Mouse (Mus musculus) spleen, adult 18-20 months (tissue): ENCODE measurements around the gene Spata5.

Experiments used
- DNase-seq, 2 experiments: peaks; one replicate each; pipeline ENCODE4 v3.0.0; 2022; ENCODE audit warnings: mixed read lengths in 2 of 2

Gene Spata5

DNA sequence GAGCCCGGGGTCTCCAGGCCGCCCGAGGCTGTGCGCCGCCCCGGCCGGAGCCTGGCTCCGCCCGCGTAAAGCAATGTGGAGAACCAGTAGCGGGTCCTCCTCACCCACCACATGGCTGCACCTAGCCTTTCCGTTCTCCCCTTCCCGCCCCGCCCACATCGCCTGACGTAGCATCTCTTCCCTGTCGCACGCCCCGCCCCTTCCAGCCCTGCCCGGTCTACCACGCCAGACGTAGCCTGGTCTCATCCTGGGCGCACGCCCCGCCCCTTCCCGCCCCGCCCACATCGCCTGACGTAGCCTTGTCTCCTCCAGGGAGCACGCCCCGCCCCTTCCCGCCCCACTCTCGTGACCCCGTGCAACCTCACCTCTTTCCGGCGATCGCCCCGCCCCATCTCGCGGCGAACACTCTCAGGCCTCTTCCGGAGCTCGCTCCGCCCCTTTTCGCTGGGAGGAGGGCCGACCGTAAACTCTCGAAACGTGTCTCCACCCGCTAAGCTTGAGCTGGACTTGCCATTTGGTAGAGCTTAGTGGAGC, at the start of gene Spata5:
Gene Spata5 (plus strand): TSS at position 439 of the 534 bp plus-strand sequence.
- DNase-seq = peak; percentile 94 to 97

DNA sequence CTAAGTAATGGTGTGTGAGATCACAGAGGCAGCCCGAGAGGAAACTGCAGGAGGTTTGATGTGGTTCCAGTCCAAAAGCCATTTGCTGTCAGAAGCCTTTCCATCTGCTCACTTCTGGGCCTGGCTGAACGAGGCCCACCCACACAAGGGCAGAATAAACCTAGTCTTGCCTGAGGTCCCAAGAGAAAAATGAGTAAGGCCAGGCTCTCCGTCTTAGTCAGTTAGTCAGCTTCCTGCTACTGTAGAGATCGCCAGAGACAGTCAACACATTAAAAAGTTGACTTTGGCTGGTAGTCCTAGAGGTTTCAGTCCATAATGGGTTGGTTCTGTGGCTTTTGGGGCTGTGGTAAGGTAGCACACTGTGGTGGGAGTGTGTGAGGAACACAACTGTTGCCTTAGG, 49.3 kb upstream of the Spata5 start:
- DNase-seq = no peak

DNA sequence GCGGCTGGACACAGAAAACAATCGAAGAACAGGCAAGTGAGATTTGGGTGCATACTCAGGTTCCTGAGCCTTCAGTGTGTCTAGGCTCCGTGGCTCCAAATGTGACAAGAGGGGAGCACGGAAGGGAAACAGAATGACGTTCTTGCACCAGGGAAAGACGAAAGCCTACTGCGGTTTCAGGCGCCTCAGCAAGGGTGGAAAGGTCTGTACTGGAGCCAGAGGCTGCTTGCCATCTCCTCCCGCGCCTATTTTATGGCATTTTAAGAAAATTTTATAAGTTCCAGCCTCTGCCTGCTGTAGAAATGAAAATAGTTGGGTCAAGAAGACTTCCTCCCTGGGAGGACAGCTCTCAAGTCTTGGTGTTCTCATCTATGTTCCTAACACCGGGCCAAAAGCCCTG, 46.0 kb upstream of the Spata5 start:
- no peak for DNase-seq

DNA sequence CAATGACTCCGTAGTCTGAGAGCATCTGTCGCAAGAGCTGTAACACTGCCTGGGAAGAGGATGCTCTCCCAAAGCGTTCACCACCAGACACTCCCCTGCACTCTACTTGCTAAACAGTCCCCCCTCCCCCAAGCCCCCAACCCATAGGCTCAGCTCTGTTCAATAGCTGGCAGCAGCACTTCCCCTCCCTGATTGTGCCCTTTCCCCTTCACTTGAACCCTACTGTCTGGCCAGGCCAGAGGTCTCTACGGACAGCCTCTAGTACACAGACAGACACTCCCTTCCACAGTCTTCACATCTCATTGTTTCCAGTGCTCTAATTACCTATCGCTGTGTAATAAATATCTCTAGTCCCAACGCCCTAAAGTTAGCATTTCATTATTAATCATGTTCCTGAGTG, 41.8 kb upstream of the Spata5 start:
- DNase-seq = no peak

DNA sequence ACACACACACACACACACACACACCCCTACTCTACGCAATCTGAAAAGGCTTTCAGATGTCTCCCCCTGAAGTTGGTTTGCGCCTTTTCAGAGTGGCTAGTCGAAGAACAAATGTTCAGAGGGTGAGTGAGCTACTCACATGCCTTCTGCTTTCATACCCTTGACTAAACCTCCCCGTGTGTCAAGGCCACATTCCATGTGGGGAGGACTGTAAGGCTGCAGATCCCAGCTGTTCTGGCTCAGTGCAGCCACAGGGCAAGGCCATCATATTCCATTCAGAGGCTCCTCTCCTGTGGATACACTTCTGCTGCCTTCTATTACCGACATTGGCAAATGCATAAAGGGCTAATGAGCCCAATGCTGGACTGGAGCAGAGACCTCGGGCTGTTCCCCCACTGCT, 41.3 kb upstream of the Spata5 start:
- DNase-seq = no peak

DNA sequence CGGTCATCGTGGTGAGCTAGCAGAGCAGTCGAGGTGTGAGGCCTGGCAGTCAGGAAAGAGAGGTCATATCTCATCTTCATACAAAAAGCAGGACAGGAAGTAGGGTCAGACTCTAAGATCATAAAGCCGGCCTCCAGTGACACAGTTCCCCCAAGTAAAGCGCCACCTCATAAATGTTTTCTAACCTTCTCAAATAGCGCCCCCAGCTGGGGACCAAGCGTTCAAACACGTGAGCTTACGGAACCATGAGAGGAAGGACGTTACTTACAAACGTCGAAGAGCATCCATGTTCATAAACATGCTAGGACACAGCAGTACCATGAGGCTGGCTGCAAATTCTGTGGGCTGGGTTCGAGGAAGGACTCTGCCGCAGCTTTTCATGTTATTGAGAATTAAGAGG, 40.5 kb upstream of the Spata5 start:
- DNase-seq = no peak

DNA sequence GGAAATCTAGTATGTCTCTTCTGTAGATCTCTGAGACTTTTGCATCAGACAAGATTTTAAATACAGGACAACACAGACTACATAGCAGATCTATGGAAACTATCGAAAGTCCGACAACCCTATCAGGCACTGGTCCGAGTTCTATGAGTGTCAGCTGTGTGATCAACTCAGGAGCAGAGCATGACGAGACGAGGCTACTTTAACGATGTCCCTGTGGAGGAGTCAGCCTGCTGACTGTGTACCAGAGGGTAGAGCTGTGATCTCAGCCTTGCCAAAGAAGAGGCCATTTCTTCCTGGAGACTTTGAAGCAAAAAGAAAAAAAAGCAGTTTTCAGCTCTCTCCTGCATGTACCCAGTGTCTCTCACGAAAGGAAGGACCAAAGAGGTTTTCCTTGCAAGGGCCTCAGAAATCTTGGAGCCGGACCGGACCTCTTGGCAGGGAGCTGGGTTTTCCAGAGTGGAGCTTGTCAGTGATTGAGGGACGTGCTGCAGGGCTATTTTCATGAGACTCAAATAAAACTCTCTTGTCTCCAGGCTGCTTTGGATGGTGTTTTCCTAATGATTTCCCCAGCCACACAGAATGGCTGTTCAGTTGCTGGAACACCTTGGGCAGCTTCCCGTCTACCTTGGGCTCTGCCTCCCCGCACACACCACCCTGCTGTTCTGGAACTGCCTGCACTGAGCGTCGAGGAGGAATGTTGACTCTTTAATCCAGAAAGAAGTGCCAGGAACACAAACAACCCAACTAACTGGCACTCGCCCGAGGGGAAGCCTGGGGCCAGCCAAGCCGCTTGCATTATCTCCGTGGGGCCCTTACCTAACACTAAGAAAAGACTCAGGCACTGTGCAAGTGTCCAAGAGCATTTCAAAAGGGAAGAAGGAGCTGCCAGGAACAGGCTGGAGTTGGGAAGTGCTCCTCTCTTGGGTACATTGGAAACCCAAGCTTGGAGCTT, 39.5 kb upstream of the Spata5 start:
- DNase-seq = no peak

DNA sequence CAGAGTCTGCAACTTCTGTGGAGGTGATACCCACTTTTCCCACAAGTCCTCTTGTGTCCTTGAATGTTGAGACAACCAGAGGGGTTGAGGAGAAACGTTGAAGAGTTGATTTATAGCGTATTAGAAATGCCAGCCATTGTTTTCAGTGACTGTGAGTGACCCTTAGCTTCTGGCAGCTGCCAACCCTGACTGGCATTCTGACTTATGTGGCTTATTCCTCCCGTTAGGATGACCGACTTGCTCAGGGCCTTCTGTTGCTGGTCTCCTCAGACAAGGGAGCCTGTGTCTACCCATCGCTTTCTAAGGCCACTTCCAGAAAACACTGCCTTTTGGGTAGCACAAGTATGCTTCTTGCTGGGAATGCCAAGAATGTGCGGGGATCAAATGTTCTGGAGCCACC, 38.2 kb upstream of the Spata5 start:
- no peak for DNase-seq

DNA sequence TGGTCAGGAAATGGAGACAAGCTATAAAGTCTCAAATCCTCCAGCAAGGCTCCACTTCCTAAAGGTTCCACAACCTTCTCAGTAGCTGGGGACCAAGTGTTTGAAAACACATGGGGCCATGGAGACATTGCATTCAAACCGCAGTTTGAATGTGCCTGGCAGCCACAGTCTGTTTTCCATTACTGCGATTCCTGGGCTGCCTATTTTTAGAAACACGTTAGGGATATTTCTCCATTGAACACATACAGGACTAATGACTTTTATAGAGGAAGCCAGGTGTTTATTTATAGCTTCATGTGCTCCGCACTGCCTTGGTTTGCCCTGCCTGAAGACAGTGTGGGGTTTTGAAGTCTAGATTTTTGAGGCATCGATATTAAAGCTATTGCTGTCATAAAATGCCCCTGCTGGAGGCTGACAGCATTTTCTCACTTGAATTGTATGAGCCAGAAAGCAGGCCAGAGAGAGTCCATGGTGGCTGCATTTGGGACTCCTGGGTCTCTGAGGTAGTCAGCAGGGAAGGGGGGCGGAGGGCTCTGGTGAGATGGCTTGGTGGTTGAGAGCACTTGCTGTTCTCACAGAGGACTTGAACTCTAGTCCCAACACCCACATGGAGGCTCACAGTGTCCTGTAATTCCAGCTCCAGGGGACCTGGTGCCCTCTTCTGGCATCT, 36.5 kb upstream of the Spata5 start:
- DNase-seq = no peak

DNA sequence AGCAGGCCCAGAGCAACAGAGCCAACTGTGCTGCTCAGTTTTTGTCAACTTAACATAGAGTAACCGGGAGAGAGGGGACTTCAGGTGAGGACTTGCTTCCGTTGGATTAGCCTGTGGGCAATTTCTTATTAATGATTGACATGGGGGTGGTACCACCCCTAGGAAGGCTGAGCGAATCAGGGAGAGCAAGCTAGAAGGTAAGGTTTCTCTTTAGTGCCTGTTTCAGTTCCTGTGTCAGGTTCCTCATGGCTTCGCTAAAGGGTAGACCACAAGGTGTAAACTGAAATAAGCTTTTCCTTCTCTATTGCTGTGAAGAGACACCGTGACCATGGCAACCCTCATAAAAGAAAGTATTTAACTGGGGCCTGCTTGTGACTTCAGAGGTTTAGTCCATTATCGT, 32.4 kb upstream of the Spata5 start:
- DNase-seq = no peak

DNA sequence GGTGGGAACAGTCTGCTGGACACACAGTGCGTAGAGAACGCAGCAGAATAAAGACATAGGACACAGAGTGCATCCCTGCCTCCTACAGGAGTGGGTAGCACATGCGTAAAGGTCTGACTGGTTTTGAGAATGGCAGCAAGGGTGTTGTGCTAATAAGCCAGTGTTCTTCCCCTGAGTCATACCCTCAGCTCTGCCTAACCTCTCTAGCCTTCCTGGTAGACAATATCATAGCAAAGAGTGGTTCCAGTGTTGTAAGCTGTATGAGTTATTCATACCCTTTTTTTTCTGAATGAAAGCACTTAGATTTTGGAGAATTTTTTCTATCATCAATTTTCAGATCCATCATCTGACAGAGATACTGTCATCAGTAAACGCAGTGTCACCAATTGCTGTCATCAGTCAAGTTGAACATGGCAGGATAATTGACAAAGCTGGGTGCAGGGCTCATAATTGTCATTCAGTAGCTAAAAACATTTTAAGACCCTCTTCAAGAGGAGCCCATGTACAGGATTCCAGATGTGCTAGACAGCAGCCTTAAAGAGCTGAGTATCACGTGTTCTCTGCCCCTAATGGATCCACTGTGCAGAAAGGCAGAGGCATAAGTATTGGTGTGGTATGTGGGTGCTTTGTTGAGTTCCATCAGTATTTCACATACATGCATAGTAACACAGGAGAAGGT, 22.6 kb upstream of the Spata5 start:
- no peak for DNase-seq

DNA sequence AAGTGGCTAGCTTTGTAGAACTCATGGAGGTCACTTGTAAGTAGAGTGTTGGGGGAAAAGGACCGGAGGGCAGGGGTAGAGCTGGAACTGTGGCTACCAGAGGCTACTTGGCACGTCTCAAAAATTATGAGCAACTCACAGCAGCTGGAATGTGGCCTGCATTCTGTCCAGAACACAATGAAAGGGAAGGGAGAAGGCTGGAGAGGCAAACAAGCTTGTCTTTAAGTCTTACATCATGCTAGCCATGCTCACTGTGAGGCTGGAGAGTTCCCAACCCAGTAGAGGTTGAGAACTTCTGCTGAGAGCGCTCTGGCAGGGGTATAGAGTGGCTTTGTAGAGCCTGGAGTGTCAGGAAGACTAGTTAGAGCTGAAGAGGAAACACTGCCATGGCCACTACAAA, 22.1 kb upstream of the Spata5 start:
- no peak for DNase-seq

DNA sequence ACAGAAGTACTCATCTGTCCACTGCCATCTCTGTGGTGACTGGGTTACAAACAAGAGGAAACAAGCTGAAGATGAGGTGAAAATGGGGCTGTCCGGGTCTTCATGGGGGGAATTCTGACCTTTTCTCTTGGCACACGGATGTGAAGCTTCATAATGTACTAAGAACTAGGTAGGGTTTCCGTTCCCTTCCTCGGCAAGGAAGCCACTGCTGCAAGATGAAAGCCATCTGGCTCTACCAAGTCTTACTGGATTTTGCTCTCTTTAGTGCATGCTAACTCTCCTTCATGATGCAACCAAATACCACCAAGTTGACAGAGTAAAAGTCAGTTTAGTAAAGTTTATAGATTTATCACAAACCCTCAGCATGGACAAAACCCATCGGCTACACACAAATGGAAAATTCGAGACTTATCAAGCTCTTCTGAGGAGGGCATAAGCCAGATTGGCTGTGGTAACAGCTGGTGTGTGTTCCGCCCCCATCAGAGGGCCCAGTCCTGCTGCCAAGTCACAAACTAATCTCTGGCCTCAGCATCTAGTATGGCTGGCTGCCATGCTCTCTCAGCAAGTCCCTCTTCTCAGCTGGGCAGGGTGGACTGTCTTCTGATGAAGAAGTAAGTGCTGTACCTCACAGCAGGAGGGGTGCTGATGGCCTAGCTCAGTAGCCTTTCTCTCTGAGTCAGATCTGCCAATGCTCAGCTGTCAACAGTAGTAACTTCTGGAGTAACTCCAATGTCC, 20.9 kb upstream of the Spata5 start:
- DNase-seq = no peak

DNA sequence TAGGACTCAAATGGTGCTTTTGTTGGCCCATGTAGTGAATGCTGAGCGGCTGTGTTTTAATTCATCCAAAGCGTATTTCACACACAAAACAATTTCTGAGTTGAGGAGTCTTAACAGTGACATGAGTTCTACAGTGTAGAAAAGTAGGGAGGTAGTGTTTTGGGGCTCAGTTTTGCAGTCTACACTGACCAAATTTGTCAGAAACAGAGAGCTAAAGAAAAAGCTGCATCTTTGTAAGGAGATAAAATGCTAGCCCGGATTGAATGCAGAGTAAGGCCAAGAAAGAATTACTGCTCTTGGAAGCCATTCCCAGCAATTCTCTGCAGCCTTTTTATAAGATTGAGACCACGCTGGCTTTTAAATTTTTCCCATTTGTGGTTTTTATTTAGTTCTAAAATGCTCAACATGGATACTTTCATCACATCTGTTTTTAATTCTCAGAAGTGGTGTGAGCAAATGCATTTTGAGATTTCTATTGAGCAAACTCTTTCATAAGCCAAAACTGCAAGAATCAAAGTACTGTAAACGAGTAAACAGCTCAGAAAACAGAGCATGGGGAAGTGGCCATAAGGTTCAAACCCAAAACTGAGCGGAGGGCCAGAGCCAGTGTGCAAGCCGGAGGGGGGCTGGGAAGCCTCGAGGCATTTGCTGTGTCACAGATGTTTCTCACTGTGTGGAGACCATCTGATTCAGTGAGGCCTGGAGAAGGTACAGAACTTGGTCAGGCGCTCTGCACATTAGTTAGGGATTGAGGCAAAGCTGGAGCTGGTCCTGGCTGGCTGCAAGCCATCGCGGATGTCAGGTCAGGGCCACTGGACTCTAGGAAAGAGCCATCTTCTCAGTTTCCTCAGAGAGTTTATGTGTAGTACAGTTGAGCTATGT, 17.7 kb upstream of the Spata5 start:
- no peak for DNase-seq

DNA sequence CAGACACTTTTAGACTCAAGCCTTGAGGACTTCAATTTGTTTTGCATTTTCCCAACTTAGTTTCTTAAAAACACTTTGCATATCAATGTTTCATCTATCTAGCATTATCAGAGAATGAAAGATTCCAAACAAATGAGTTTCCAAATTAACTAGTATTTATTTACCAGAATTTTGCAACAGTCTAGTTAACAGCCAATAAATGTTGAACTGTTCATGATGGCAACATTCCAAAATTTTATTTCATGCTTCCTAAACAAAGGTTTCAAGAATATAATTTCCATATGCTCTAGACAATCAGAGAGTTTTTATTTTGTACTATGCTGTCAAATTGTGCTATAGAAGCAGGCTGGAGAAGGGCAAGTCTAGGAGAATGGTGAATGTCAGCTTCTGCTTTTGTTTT, 12.1 kb upstream of the Spata5 start:
- DNase-seq = no peak

DNA sequence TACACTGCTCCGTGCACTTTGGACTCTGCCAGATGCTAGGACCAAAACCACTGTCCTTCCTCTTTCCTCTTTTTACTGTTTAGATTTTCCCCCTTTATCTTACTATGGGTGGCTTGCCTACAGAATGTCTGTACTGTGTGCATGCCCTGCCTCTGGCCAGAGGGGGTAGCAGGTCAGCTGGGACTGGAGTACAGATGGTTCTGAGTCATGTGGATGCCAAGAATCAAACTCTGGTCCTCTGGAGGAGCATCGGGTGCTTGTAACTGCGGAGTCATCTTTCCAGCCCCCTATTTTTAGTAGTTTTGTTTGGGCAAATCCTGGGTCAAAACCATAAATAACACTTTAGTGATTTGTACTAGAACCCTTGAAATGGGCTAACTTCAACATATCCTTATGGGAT, 6.2 kb upstream of the Spata5 start:
- no peak for DNase-seq

DNA sequence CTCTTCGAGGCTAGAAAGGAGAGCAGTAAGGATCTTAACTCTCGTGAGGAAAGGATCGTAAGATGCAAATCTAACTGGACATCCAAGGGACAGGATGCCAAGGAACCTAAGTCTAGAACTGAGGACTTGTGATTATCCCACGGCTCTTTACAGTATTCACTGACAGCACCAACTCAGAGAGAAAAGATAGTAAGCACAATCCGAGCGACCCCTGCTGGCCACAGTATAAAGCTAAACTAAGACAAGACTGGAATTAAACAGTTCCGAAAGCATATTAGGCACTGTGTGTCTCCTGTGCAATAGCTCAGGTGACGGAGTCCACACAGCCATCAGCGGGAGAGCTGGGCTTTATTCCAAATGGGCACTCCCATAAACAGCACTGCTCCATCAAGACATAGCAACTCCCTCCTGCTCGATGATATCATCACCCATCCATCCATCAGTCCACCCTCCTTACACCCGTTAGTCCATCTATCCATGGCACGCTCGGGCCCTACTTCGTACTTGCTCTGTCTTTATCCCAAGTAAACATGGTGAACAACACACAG, 5.2 kb upstream of the Spata5 start:
- peak; percentile 38 to 73 for DNase-seq

DNA sequence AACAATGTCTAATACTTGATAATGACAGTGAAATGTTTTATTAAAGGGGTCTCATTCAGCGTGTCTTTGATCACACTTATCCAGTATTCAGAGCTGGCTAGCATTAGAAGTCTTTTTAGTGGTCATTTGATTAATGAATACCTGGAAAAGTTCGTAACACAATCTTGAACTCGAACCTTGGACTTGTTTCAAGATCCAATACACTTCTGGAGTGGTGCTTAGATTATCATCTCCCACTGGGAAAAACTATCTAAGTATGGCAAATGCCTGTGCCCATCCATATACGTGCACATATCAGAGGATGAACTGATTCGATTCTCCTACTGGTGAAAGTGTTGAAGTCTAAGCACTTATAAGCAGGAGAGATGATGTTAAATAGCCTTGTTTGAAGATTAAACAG, 1.4 kb upstream of the Spata5 start:
- no peak for DNase-seq

DNA sequence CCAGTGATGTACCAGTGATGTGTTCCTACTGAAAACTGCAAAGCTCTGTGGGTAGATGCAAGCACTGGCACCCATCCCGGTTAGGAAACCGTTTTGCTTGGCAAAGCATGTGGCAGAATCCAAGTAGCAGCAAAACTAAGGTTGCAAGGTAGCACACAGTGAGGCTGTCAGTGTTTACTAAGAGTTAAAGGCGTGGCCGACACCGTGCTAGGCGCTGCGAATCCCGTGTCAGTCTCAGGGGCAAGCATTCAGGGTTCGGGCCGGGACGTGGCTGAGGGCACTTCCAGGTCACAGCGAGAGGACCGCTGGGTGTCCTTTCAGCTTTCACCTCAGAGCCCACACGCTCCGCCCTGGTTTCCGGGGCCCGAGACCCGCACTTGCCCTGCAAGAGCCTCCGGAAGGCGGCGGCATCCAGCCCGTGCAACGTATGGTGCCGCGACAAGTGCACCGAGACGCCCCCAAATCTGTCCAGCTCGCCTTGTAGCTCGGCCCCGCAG, 687 bp upstream of the Spata5 start:
- DNase-seq = peak in 1 of 2 experiments; percentile 80

DNA sequence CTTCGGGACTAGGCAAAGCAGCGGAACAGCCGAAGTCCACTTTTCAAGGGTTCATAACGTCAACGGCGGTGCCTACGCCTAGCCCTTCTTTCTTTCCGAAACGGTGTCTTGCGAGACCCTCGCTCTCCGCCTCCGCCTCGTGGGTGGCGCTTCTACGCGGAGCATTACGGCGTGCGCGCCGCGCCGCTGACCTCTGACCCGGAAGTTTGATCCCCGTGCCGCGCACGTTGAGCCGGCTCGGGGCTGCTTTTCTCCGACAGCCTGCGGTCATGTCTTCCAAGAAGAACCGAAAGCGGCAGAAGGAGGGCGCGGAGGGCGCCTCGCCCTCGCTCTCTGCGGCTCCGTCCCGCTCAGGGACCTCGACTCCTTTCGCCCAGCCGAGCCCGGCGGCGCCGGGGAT, 376 bp downstream of the Spata5 start, which contains the start of gene Nudt6:
Gene Nudt6 (minus strand): TSS at position 140 of the 400 bp plus-strand sequence.
- DNase-seq = peak; percentile 84 to 91

DNA sequence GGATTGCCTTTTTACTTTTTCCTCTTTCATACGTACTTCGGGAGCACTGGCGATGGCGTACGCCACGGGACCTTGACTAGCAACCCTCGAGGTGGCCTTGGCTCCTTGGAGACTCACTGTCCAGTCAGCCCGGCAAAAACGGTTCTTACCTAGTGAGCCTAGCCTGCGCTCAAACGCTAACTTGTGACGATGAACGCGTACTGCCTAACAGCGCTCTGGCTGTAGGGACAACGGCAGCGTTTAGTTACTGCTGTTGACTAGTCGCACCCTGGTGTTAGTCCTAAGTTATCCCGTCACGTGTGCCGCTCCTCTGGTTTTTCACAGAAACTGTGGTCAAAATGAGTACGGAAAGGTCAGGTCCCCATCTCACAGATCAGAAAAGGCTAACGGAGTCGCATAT, 945 bp downstream of the Spata5 start:
- no peak for DNase-seq
